Mouse (Mus musculus) cerebellum, adult 9-10 months (tissue): ENCODE data around the gene Sap30bp.
A peak's percentile ranks its signal among the peaks of the same experiment; 100 is the strongest.

ENCODE experiments used
- DNase-seq: peaks from one replicate; pipeline ENCODE4 v3.0.0; 2022

Sap30bp gene

GRCm38 (mm10) chr11:115933108-115933746, at the start of gene Sap30bp, which contains the start of gene Recql5:
TSS of gene Sap30bp (plus strand) at chr11:115933282.
TSS of gene Recql5 (minus strand) at chr11:115933477.
- DNase-seq = peak; percentile 98

- DNase-seq = no peak
Measured at GRCm38 (mm10) chr11:115884361-115884760, 48.7 kb upstream of the Sap30bp start.

GRCm38 (mm10) chr11:115885281-115885680, 47.8 kb upstream of the Sap30bp start:
- no peak for DNase-seq

- DNase-seq = no peak
Measured at GRCm38 (mm10) chr11:115886446-115886845, 46.6 kb upstream of the Sap30bp start.

GRCm38 (mm10) chr11:115888020-115888419, 45.1 kb upstream of the Sap30bp start:
- DNase-seq = no peak

GRCm38 (mm10) chr11:115889159-115889558, 43.9 kb upstream of the Sap30bp start:
- no peak for DNase-seq

GRCm38 (mm10) chr11:115892213-115892612, 40.9 kb upstream of the Sap30bp start:
- DNase-seq = no peak

GRCm38 (mm10) chr11:115893071-115893470, 40.0 kb upstream of the Sap30bp start:
- DNase-seq = no peak

- DNase-seq = peak; percentile 33
Measured at GRCm38 (mm10) chr11:115894755-115895520, 38.1 kb upstream of the Sap30bp start.

- DNase-seq = no peak
Measured at GRCm38 (mm10) chr11:115898446-115898845, 34.6 kb upstream of the Sap30bp start.

- DNase-seq = peak; percentile 89
Measured at GRCm38 (mm10) chr11:115898886-115899285, 34.2 kb upstream of the Sap30bp start.

GRCm38 (mm10) chr11:115899486-115900266, 33.4 kb upstream of the Sap30bp start, which contains the start of gene Smim5:
TSS of gene Smim5 (plus strand) at chr11:115899966.
- no peak for DNase-seq

GRCm38 (mm10) chr11:115900561-115901337, 32.3 kb upstream of the Sap30bp start:
- no peak for DNase-seq

- DNase-seq = no peak
Measured at GRCm38 (mm10) chr11:115901338-115902161, 31.5 kb upstream of the Sap30bp start.

GRCm38 (mm10) chr11:115902177-115902576, 30.9 kb upstream of the Sap30bp start:
- DNase-seq = no peak

- DNase-seq = no peak
Measured at GRCm38 (mm10) chr11:115902831-115903230, 30.3 kb upstream of the Sap30bp start.

- DNase-seq = no peak
Measured at GRCm38 (mm10) chr11:115903384-115904230, 29.5 kb upstream of the Sap30bp start.

GRCm38 (mm10) chr11:115904231-115904955, 28.7 kb upstream of the Sap30bp start:
- no peak for DNase-seq

GRCm38 (mm10) chr11:115904956-115905790, 27.9 kb upstream of the Sap30bp start:
- no peak for DNase-seq
